Mouse (Mus musculus) midbrain, postnatal 0 days (tissue): ENCODE results near the gene Gnpnat1. TPM values are rescaled to one million over a fixed set of nuclear protein-coding genes. Genes with fewer than 3 reads are reported as not detected.

Experiments used
- ATAC-seq: fragments of 200-750 bp; cut with Nextera tagmentation; 2 replicates; pipeline ENCODE4 v1.8.0; 2017; ENCODE audit warnings: moderate number of reproducible peaks, mild to moderate bottlenecking, moderate TSS enrichment, moderate library complexity; ENCODE audit not compliant: low FRiP score
- DNase-seq: peaks from one replicate; pipeline ENCODE4 v3.0.0-alpha.2; 2015; ENCODE audit warnings: low spot score
- H3K27ac ChIP-seq: fragments of 300-500 bp; sonication (generic); 2 replicates; pipeline ENCODE4 v1.5.1; 2014; ENCODE audit warnings: low read depth, mild to moderate bottlenecking, low read length, mixed read lengths
- H3K27me3 ChIP-seq: fragments of 300-500 bp; sonication (generic); 2 replicates; pipeline ENCODE4 v1.6.1; 2014; ENCODE audit warnings: low read length, control low read depth, mixed read lengths; ENCODE audit not compliant: insufficient read depth
- H3K36me3 ChIP-seq: fragments of 300-500 bp; sonication (generic); 2 replicates; pipeline ENCODE4 v1.6.1; 2014; ENCODE audit warnings: low read length, control low read depth, mixed read lengths; ENCODE audit not compliant: insufficient read depth
- H3K4me1 ChIP-seq: fragments of 300-500 bp; sonication (generic); 2 replicates; pipeline ENCODE4 v1.6.1; 2014; ENCODE audit warnings: mild to moderate bottlenecking, control low read depth, antibody characterized with exemption, low read length, mixed read lengths; ENCODE audit not compliant: insufficient read depth
- H3K4me2 ChIP-seq: fragments of 300-500 bp; sonication (generic); 2 replicates; pipeline ENCODE4 v1.6.1; 2014; ENCODE audit warnings: low read depth, mild to moderate bottlenecking, low read length, mixed read lengths; ENCODE audit not compliant: poor library complexity, severe bottlenecking
- H3K4me3 ChIP-seq: fragments of 300-500 bp; sonication (generic); 2 replicates; pipeline ENCODE4 v1.5.1; 2014; ENCODE audit warnings: low read depth, mild to moderate bottlenecking, low read length, moderate library complexity
- H3K9ac ChIP-seq: fragments of 300-500 bp; sonication (generic); replicated peaks from 2 replicates; pipeline ENCODE4 v1.6.1; 2014; ENCODE audit warnings: mild to moderate bottlenecking, low read length, moderate library complexity, mixed read lengths; ENCODE audit not compliant: poor library complexity, severe bottlenecking
- H3K9me3 ChIP-seq: fragments of 300-500 bp; sonication (generic); 2 replicates; pipeline ENCODE4 v1.6.1; 2016; ENCODE audit warnings: low read length, control low read depth
- CTCF ChIP-seq: IDR thresholded peaks from 2 replicates; pipeline ENCODE4 v1.5.1; 2016; ENCODE audit warnings: antibody characterized with exemption, mild to moderate bottlenecking
- WGBS: fragments of 180-500 bp; shearing (Covaris S2); extraction: QIAGEN DNeasy Blood & Tissue Kit; methylation state at CpG from one replicate; pipeline ENCODE4 v1.1.7; 2014; 5-methylcytosine and 5-hydroxymethylcytosine counted together
- polyA plus RNA-seq: library from polyadenylated mRNA; unstranded; fragments of >200 nt; fragmentation: Nextera tagmentation; extraction: Ambion mirVana; gene quantifications from 2 replicates; pipeline ENCODE4 v1.2.1, GENCODE M21; 2015
- total RNA-seq: library from RNA; depleted of rRNA; stranded (reverse); fragments of >200 nt; gene quantifications from 2 replicates; pipeline ENCODE4 v1.2.3, GENCODE M21; 2014

The Gnpnat1 gene
- total and polyA plus RNA-seq, 2 experiments from 2014 or later = 17.6 to 19.1 TPM

GRCm38 (mm10) chr14:45445445-45445844 is 40.7 kb upstream of the Gnpnat1 start:
- H3K9me3 ChIP-seq = no peaks in the 10 kb centered on the region
- no peak overlapping the region for H3K27ac ChIP-seq
- no peak for DNase-seq
- WGBS = 74% methylated on average over 12 of the region's 12 CpGs
- no peak overlapping the region for H3K4me3 ChIP-seq
- no peaks in the 10 kb centered on the region for H3K27me3 ChIP-seq
- H3K36me3 ChIP-seq = no peaks in the 10 kb centered on the region
- no peak for TF ChIP-seq CTCF
- no peak overlapping the region for H3K4me2 ChIP-seq
- no peak for ATAC-seq
- H3K9ac ChIP-seq = no peak overlapping the region
- no peaks in the 10 kb centered on the region for H3K4me1 ChIP-seq

- Histone ChIP-seq H3K4me2 (no peak overlapping the region), H3K36me3 (no peaks in the 10 kb centered on the region), H3K27ac (no peak overlapping the region), H3K9me3 (no peaks in the 10 kb centered on the region), H3K4me1 (no peaks in the 10 kb centered on the region), H3K4me3 (no peak overlapping the region), H3K27me3 (no peaks in the 10 kb centered on the region), H3K9ac (no peak overlapping the region)
- ATAC-seq = no peak
- 55% methylated on average over 7 of the region's 7 CpGs for WGBS
- no peak for DNase-seq
- TF ChIP-seq CTCF = no peak
These were observed 40.2 kb upstream of the Gnpnat1 start for GRCm38 (mm10) chr14:45444870-45445269.

DNA sequence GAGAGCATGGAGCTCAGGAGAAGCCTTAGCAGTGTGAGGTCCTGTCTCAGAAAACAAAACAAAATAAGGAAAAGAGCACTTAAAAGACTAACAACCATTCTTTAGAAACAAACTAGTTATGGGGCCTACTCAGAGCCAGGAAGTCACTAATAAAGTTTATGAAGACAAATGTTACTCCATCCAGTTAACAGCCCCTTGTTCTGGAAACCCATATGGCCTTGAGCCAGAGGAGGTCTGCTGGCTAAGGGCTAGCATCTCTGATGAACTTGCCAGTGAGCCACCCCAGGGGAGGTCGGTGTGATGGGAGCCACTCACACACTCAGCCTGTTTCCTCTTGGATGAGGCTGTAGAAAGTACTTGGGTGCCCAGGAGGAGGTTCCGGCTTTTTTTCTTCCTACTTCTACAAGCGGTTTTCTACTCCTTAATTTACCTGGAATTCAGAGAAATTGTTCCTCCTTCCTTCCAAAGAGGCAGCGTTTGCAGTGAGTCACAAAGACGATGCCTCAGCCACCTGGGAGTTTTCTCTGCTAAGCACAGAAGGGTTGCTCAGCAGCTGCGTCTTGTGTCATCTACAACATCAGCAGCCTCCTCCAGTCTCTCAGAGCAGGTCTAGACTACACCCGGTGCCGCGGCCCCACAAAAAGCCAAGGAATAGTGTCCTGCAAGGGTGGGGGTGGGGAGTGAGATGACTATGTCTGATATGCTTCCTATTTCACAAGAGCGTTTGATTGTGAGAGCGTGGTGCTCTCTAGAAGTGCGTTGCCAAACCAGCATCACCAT is 38.3 kb upstream of the Gnpnat1 start:
- WGBS = 70% methylated on average over 12 of the region's 12 CpGs
- Histone ChIP-seq H3K9me3 (no peaks in the 10 kb centered on the region), H3K4me3 (no peak overlapping the region), H3K4me1 (no peaks in the 10 kb centered on the region), H3K27me3 (no peaks in the 10 kb centered on the region), H3K9ac (no peak overlapping the region), H3K27ac (no peak overlapping the region), H3K4me2 (no peak overlapping the region), H3K36me3 (no peaks in the 10 kb centered on the region)
- no peak for TF ChIP-seq CTCF
- no peak for ATAC-seq
- DNase-seq = no peak

DNA sequence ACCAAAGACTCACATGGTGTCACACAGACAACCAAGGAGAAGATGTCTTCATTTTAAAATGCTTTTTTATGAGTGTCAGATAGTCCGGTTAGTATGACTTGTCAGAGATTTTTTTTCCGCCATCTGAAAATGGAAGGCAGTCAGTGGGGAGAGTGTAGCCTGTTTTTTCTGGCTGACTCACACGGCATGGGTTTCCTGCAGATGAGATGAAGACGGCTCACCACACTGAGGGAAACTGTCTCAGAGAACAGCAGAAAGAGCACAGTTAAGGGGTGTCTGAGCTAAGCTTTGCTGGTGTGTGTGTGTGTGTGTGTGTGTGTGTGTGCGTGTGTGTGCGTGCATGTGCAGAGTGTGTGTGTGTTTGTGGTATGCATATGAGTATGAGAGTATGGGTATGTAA is 36.6 kb upstream of the Gnpnat1 start:
- Histone ChIP-seq H3K9ac (no peak overlapping the region), H3K27ac (no peak overlapping the region), H3K36me3 (no peaks in the 10 kb centered on the region), H3K4me2 (no peak overlapping the region), H3K9me3 (no peaks in the 10 kb centered on the region), H3K4me3 (no peak overlapping the region), H3K27me3 (no peaks in the 10 kb centered on the region), H3K4me1 (no peaks in the 10 kb centered on the region)
- DNase-seq = no peak
- no peak for TF ChIP-seq CTCF
- ATAC-seq = peak; percentile 71; the same call in 1 of the 2 replicates
- WGBS = 71% methylated on average over 6 of the region's 6 CpGs

GRCm38 (mm10) chr14:45439387-45439786 is 34.7 kb upstream of the Gnpnat1 start:
- no peak for TF ChIP-seq CTCF
- Histone ChIP-seq H3K9me3 (no peaks in the 10 kb centered on the region), H3K27ac (no peak overlapping the region), H3K4me2 (no peak overlapping the region), H3K36me3 (no peaks in the 10 kb centered on the region), H3K4me3 (no peak overlapping the region), H3K27me3 (no peaks in the 10 kb centered on the region), H3K4me1 (no peaks in the 10 kb centered on the region), H3K9ac (no peak overlapping the region)
- DNase-seq (no peak), ATAC-seq (no peak)
- 65% methylated on average over 9 of the region's 9 CpGs for WGBS

GRCm38 (mm10) chr14:45438931-45439275 is 34.2 kb upstream of the Gnpnat1 start:
- DNase-seq = no peak
- ATAC-seq = no peak
- Histone ChIP-seq H3K36me3 (no peaks in the 10 kb centered on the region), H3K27me3 (no peaks in the 10 kb centered on the region), H3K9ac (no peak overlapping the region), H3K9me3 (no peaks in the 10 kb centered on the region), H3K27ac (no peak overlapping the region), H3K4me2 (no peak overlapping the region), H3K4me1 (no peaks in the 10 kb centered on the region), H3K4me3 (no peak overlapping the region)
- 89% methylated on average over 2 of the region's 2 CpGs for WGBS
- no peak for TF ChIP-seq CTCF
